Mouse (Mus musculus): Measurements from ENCODE around the gene Cirbp. TPM values are rescaled to one million over a fixed set of nuclear protein-coding genes. Genes with fewer than 3 reads are reported as not detected.
A peak's percentile ranks its signal among the peaks of the same experiment; 100 is the strongest.
"Not testable (repeated sequence)": the region's sequence is repeated elsewhere in the genome, so short reads cannot be mapped to it uniquely, and the experiment has no call there.

The Cirbp gene
- polyA plus RNA-seq, 3 experiments from 2014 or later = 84.2 to 255 (median 213) TPM

- ATAC-seq = peak; percentile 35
These were observed 13.6 kb downstream of the Cirbp start, which contains the start of gene Efna2 for GRCm38 (mm10) chr10:80179068-80180051. Efna2 (plus strand) TSS chr10:80179482.

GRCm38 (mm10) chr10:80180288-80180687 lies 14.5 kb downstream of the Cirbp start:
- ATAC-seq = no peak

- no peak for ATAC-seq
These were observed 15.0 kb downstream of the Cirbp start for GRCm38 (mm10) chr10:80180823-80181222.

GRCm38 (mm10) chr10:80182547-80182946 lies 16.8 kb downstream of the Cirbp start:
- no peak for ATAC-seq

- no peak for ATAC-seq
These were observed 20.9 kb downstream of the Cirbp start for GRCm38 (mm10) chr10:80186649-80187048.

GRCm38 (mm10) chr10:80187739-80188138 lies 22.0 kb downstream of the Cirbp start:
- ATAC-seq = no peak

GRCm38 (mm10) chr10:80188453-80189024 lies 22.8 kb downstream of the Cirbp start:
- ATAC-seq = no peak

- no peak for ATAC-seq
These were observed 24.2 kb downstream of the Cirbp start for GRCm38 (mm10) chr10:80189999-80190398.

GRCm38 (mm10) chr10:80190491-80191051 lies 24.8 kb downstream of the Cirbp start:
- ATAC-seq = no peak

- ATAC-seq = no peak
These were observed 28.2 kb downstream of the Cirbp start for GRCm38 (mm10) chr10:80193976-80194375.

GRCm38 (mm10) chr10:80194441-80194840 lies 28.7 kb downstream of the Cirbp start:
- no peak for ATAC-seq

GRCm38 (mm10) chr10:80196167-80196566 lies 30.4 kb downstream of the Cirbp start:
- no peak for ATAC-seq

- no peak for ATAC-seq
These were observed 31.2 kb downstream of the Cirbp start for GRCm38 (mm10) chr10:80196778-80197581.

- peak; percentile 61 for ATAC-seq
These were observed 33.7 kb downstream of the Cirbp start for GRCm38 (mm10) chr10:80199440-80200008.

- no peak for ATAC-seq
These were observed 34.7 kb downstream of the Cirbp start for GRCm38 (mm10) chr10:80200485-80200884.

GRCm38 (mm10) chr10:80204055-80204454 lies 38.3 kb downstream of the Cirbp start:
- ATAC-seq = no peak

GRCm38 (mm10) chr10:80207201-80207600 lies 41.4 kb downstream of the Cirbp start:
- ATAC-seq = no peak

GRCm38 (mm10) chr10:80207676-80208075 lies 41.9 kb downstream of the Cirbp start:
- no peak for ATAC-seq

GRCm38 (mm10) chr10:80208248-80208647 lies 42.5 kb downstream of the Cirbp start:
- no peak for ATAC-seq

GRCm38 (mm10) chr10:80208841-80209371 lies 43.1 kb downstream of the Cirbp start:
- no peak for ATAC-seq

GRCm38 (mm10) chr10:80211547-80212103 lies 45.8 kb downstream of the Cirbp start:
- not testable (repeated sequence) for ATAC-seq
